ENCODE assay signal across 11 mouse cellular contexts in genomic region chr3:116222511-116223243, GRCm38 (mm10). TPM values are rescaled to one million over a fixed set of nuclear protein-coding genes. Genes with fewer than 3 reads are reported as not detected.
A peak's percentile ranks its signal among the peaks of the same experiment; 100 is the strongest.
DNase-seq lines count a peak whose midpoint lies in the region; ATAC-seq lines count a peak whose summit lies in the region.
"Had no signal": no experiment of that assay in that cellular context is flagged by ENCODE, and none has a peak within 500 bp of the region (broad histone marks: within the 10 kb centered on the region; RNA-seq: fewer than 3 reads in every experiment).

No protein-coding gene starts in this region.

- ATAC-seq in kidney, embryonic 15.5 days (replicated peaks; ENCODE audit: low FRiP score) = no peak
- peak; percentile 66 for ATAC-seq in midbrain, embryonic 14.5 days (ENCODE audit: low FRiP score, low TSS enrichment)
- ATAC-seq: inflammation-experienced regulatory T-cells, adult 6 months had no signal

- no peaks in the 10 kb centered on the region for H3K36me3 ChIP-seq in kidney, embryonic 15.5 days
- H3K36me3 ChIP-seq in heart, embryonic 10.5 days = no peaks in the 10 kb centered on the region
- H3K36me3 ChIP-seq in midbrain, embryonic 14.5 days (ENCODE audit: control insufficient read depth, insufficient read depth, low read length) = no peaks in the 10 kb centered on the region
- H3K36me3 ChIP-seq: embryonic facial prominence, embryonic 15.5 days had no signal

- no peak overlapping the region for H3K27ac ChIP-seq in kidney, embryonic 15.5 days
- H3K27ac ChIP-seq in heart, embryonic 10.5 days = no peak overlapping the region
- no peak overlapping the region for H3K27ac ChIP-seq in midbrain, embryonic 14.5 days (replicated peaks; ENCODE audit: low read depth, low read length)
- H3K27ac ChIP-seq: embryonic facial prominence, embryonic 15.5 days had no signal

- DNase-seq in kidney, postnatal 25 days = no peak
- peak; percentile 34 for DNase-seq in embryo, embryonic 11 days
- DNase-seq in heart, embryonic 10.5 days (ENCODE audit: low spot score) = no peak
- DNase-seq in midbrain, embryonic 14.5 days = peak; percentile 64
- no peak for DNase-seq in spleen, postnatal 10 days (ENCODE audit: low spot score in 2 of 2)
- DNase-seq in right cerebral cortex, postnatal 10 days (ENCODE audit: low spot score in 2 of 2) = no peak
- no peak for DNase-seq in thymus, postnatal 25 days
- DNase-seq: right cerebral cortex, postnatal 14 days had no signal

- H3K4me2 ChIP-seq in kidney, embryonic 15.5 days = peak overlapping the region; percentile 37
- peak overlapping the region; percentile 53 for H3K4me2 ChIP-seq in midbrain, embryonic 14.5 days (ENCODE audit: low read length)
- H3K4me2 ChIP-seq: embryonic facial prominence, embryonic 15.5 days had no signal

- H3K4me3 ChIP-seq in kidney, embryonic 15.5 days (replicated peaks) = 0 out of 2 replicates have a peak overlapping the region, but pooled peaks have one; percentile 7
- peak overlapping the region; percentile 37 for H3K4me3 ChIP-seq in heart, embryonic 10.5 days
- peak overlapping the region; percentile 31 for H3K4me3 ChIP-seq in midbrain, embryonic 14.5 days (replicated peaks; ENCODE audit: low read depth, low read length)
- H3K4me3 ChIP-seq: embryonic facial prominence, embryonic 15.5 days had no signal

- 41% methylated on average over 17 of the region's 17 CpGs for WGBS in kidney, embryonic 15.5 days
- 30% methylated on average over 17 of the region's 17 CpGs for WGBS in heart, embryonic 10.5 days
- WGBS in midbrain, embryonic 14.5 days = 13% methylated on average over 17 of the region's 17 CpGs

- H3K4me1 ChIP-seq in kidney, embryonic 15.5 days = peaks cover 7% of the 10 kb centered on the region
- peaks cover 7% of the 10 kb centered on the region; the same call in 1 of the 2 replicates for H3K4me1 ChIP-seq in heart, embryonic 10.5 days
- peaks cover 10% of the 10 kb centered on the region for H3K4me1 ChIP-seq in midbrain, embryonic 14.5 days (ENCODE audit: control insufficient read depth, insufficient read depth, low read length)

- no peak overlapping the region for H3K9ac ChIP-seq in kidney, embryonic 15.5 days
- H3K9ac ChIP-seq in midbrain, embryonic 14.5 days (replicated peaks; ENCODE audit: low read length) = peak overlapping the region; percentile 38; the same call in 1 of the 2 replicates
- H3K9ac ChIP-seq: embryonic facial prominence, embryonic 15.5 days had no signal

- no peaks in the 10 kb centered on the region for H3K27me3 ChIP-seq in kidney, embryonic 15.5 days
- H3K27me3 ChIP-seq in heart, embryonic 10.5 days (ENCODE audit: insufficient read depth, poor library complexity, severe bottlenecking) = no peaks in the 10 kb centered on the region
- H3K27me3 ChIP-seq in midbrain, embryonic 14.5 days (ENCODE audit: control insufficient read depth, insufficient read depth, low read length) = no peaks in the 10 kb centered on the region
- H3K27me3 ChIP-seq: embryonic facial prominence, embryonic 15.5 days had no signal

- H3K9me3 ChIP-seq in kidney, embryonic 15.5 days (replicated peaks) = no peaks in the 10 kb centered on the region
- H3K9me3 ChIP-seq in heart, embryonic 10.5 days = no peaks in the 10 kb centered on the region
- H3K9me3 ChIP-seq in midbrain, embryonic 14.5 days (ENCODE audit: control insufficient read depth, low read length) = no peaks in the 10 kb centered on the region
- H3K9me3 ChIP-seq: embryonic facial prominence, embryonic 15.5 days had no signal

RNA-seq across cellular contexts. Expression of gene Gpr88, which starts 30.6 kb away (rescaled TPM):
- polyA plus RNA-seq in kidney, embryonic 15.5 days (2015; fragmentation: Nextera tagmentation; extraction: Ambion mirVana) = 0.82 and 1.0 TPM in 2 replicates
- polyA plus RNA-seq in heart, embryonic 10.5 days (2016; fragmentation: Nextera tagmentation; extraction: Ambion mirVana) = 0.07 and 0.62 TPM in 2 replicates
- polyA plus RNA-seq in midbrain, embryonic 14.5 days (2014; fragmentation: Nextera tagmentation; extraction: Ambion mirVana) = 1.8 and 2.8 TPM in 2 replicates
- polyA plus RNA-seq: inflammation-experienced regulatory T-cells, adult 6 months had no signal

Comparison
In these comparisons a context has a peak if more than half of its experiments do, and no peak if none do; other contexts are left out.
1. DNase-seq: peak in embryo, embryonic 11 days (single experiment) and midbrain, embryonic 14.5 days (single experiment); none in kidney, postnatal 25 days (0 of 2), heart, embryonic 10.5 days (single experiment), spleen, postnatal 10 days (0 of 2), right cerebral cortex, postnatal 10 days (0 of 2) and thymus, postnatal 25 days (single experiment).
2. Peak in every context shown above with its lines, with median percentiles within 50 percentile points of each other: H3K4me3 ChIP-seq.